Mouse (Mus musculus) thymus, postnatal 14 days (tissue): ENCODE measurements around the gene Peg10.

Experiments
- DNase-seq: peaks from one replicate; pipeline ENCODE4 v3.0.0; 2021

Peg10 gene

DNA sequence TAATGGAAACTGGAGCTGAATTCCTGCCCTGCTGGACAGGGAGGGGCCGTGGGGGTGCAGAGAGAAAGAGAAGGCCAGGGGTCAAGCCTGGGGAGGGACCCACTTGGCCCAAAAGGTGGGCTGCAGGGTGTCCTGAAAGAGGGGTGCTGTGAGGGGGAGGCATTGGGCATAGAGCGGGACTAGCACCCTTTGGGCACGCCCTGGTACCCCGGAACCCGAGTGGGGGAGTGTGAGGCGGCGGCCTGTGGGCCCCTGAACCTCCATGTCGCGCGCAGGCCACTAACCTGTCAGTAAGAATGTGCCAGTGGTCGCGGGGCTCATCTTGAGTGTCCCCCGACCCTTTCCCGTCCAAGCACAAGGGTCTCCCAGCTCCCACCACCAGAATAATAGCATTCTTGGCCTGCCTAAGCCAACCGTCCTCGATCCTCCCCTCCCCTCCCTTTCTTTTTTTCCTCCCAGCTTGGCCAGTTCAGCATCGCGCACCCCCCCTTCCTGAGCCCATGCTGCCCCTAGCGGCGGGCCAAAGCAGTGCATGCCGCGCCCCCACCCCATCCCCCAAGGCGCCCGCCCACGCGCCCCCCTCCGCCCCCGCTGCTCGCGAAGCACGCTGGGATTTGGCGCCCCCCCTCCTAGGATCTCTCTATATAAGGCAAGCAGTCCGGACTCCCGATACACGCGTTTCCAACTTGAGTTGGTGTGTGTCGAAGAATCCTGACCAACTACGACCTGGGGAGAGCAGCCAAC, at the start of gene Peg10, which contains the start of gene Sgce:
TSS of gene Peg10 (plus strand) at position 611 of the 744 bp plus-strand sequence.
TSS of gene Sgce (minus strand) at position 512 of the 744 bp plus-strand sequence.
- DNase-seq, result peak; percentile 72

DNA sequence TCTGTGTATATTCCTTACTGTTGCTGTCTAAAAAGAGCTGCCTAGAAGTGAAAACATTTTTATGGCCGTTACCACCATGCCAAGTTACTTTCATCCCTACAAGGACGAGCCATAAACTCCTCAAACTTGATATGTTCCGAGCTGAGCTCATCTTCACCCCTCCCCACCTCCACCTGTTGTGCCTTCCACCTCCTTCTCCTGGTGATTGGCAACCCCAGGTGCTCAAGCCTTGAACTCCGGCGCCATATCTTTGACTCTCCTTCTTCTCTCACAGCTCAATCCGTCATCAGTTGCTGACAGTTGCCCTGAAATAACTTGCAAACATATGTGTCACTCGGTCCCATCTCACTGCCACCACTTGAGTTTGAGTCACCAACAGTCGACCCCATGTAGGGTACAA, 45.5 kb upstream of the Peg10 start:
- DNase-seq, result no peak

DNA sequence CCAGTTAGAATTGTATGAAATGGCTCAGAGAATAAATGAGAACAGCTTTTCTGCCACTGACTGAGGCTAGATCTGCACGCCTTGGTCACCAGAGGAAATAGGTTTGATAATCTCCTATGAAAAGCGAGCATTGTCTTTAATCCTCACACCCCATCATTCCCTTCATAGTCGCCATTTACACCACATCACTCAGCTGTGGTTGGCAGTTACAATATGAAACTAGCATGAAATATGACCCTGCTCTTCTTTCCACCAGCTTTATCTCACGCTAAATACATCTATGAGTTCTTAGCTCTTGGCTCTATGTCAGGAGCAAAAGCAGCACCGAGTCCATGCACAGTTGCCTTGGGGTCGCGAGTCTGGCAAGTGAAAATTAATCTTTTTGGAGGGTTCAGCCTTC, 43.2 kb upstream of the Peg10 start:
- DNase-seq, result no peak

DNA sequence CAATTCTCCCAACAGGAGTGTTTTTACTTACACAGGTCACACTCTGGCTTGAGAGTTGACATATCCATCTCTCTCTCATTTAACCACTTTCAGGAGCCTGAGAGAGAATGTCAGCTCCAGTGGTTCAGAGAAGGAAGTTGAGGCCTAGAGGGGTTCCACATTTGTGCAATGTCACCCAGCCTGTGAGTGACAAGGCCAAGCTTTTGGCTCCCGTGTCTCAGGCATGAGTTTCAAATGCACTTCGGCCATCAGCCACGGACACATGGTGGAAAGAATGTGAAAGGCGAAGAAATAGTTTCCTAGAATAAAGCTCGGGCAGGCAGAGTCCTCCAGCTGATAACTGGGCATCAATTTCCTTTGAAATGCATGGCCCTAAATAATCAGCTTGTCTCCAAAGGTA, 40.7 kb upstream of the Peg10 start:
- no peak for DNase-seq

DNA sequence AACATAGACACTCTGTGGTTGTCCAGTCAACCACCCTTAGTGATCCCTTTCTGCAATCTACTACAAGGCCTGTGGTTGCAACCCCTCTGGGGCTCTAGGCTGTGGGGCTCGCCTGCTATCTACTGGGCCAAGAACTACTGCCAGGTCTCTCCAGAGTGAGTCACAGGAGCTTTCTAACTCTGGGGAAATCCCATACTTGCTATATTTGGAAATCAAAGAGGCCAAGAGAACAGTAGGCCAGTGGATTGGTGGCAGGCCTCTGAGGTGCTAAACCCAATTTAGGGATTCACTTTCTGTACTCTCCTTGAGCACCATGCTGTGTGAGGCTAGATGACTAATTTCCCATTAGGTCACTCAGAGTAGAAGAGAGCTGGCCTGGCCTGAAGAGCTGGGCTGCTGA, 38.1 kb upstream of the Peg10 start:
- no peak for DNase-seq

DNA sequence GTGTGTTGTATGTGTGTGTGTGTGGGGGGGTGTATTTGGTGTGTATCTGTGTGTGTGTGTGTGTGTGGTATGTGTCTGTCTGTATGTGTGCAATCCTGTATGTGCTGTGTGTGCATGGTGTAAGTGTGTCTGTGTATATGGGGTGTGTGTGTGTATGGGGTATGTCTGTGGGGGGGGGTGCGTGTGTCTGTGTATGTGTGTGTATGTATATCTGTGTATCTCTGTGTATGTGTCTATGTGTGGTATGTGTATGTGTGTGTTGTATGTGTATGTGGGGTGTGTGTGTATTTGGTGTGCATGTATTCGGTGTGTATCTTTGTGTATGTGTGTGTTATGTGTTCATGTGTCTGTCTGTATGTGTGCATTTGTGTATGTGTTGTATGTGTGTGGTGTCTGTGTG, 30.9 kb upstream of the Peg10 start:
- DNase-seq, result no peak

DNA sequence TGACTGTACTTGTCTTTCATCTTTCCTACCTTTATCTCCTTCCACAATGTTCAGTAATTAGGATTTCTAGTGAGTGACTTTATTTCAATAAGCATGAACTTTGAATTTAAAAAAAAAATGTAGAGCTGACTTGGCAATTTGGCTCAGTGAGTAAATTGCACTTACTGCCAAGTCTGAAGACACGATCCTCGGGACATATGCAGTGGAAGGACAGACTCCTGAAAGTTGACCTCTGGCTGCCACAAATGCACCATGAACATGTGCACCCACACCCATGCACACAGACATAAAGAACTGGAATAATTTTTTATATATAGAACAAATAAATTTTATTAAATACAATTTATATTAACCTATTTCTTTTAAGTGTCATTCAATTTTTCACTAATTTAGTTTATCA, 29.8 kb upstream of the Peg10 start:
- DNase-seq, result no peak

DNA sequence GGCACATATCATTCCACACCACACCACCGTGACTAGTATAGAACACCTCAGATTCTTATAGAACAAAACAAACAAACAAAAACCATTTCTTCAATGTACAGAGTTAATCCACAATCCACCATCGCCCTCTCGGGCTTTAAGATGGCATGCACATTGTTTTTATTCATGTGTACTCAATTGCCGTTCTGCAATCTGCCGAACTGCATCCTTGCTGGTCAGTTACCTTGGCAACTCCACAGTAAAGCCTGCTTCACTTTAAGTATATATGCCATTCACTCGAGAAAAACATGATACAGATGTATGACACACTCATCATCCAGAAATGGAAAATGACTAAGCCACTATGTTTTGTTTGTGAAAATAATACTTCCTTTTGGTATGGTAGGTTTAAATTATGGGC, 25.0 kb upstream of the Peg10 start:
- no peak for DNase-seq

DNA sequence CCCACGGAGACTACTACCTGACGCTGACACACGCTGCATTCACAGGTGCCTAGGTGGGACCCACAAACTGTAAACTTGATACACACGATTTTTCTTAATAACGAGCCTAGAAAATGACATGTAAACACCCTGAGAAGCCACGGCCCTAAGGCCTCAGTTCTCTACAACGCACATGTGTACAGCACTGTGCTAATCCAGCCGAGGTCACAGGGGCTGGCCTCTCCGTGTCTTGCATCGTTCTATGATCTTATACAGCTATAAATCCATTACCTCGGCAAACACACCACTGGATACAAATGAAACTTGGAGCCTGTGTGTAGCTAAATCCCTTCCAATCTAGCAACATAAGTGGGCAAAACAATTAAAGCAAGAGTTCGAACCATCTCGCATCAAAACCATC, 24.4 kb upstream of the Peg10 start:
- DNase-seq, result no peak

DNA sequence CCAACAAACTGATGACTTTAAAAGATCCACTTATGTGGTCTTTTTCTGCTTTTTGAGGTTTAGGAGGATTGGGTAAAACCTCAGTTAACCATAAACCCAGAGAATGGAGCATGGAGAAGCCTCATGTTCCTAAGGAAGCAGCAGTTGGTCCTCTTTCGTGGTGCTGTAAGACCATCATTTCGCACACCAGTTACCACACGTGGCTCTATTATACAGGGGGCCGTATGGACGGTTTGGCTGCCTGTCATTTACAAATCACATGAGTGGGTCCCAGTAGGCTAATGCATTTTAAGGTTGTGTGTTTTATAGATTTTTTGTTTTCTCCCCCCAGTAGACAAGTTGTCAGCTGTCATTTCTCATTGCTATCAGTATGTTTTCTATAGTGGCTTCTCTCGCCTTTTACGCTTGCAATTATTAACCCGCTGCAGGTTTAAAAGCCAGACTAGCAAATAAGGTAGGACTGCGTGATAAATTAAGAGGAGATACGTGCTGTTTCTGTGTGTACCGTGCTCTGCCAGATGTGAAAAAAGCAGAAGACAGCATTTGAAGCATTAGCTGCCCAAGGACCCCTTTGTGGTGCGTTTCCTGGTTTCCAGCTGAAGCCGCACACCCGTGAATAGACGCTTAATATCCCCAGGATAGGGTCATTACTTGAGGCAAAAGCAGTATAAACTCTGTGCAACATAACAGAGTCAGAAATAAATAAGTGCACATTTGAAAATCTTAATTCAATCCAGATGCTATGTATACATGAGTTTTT, 22.9 kb upstream of the Peg10 start:
- DNase-seq, result no peak

DNA sequence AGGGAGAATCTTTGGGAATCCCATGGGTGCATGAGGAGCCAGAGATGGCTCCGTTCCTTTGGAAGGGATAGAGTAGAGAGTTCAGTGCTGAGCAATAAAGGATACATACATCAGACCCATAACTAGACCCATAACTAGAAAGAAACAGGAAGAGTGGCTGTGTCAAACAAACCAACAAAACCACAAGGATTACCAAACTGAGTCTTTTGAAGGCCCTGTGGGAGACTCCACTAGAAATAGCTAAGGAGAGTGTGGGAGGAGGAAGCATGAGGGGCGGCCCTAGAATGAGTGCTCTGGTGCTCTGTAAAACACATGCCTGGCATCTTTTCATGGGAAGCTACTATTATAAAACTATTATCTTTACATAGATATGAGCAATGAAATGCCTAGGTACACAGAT, 18.8 kb upstream of the Peg10 start:
- no peak for DNase-seq

DNA sequence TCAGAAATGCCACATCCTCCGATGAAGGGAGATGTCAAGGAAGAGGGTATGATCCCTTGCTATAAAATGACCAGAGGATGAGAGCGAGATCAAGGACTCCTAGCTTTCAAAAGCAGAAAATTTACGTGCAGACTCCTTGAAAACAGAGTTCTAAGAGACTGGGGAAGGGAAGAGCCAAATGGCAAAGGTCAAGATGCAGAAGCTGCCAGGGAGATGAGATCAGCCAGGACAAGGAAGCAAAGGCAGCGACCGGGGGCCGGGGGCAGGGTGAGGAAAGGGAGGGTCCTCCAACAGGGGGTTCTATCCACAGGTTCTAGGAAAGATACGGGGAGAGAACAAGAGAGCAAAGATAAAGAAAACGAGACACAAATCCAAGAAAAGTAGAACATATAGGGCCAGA, 15.4 kb upstream of the Peg10 start:
- no peak for DNase-seq

DNA sequence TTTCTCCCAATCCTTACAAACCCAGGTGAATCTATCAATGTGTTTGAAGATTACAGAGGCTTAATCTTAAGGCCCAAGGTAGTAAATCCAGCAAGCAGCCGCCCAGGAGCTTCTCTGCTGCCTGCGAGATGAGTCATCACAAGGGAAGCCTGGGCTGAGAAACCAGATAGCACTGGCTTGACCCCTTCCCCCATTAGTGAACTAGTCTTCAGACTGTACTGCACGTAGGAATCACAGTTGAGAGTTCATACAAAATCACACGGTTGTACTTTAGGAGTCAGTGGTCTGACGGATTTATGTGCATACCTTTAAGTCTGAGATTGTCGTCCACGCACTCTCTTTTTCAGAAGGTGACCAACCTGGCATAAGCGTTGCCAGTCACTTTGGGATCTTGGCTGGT, 13.9 kb upstream of the Peg10 start:
- no peak for DNase-seq

DNA sequence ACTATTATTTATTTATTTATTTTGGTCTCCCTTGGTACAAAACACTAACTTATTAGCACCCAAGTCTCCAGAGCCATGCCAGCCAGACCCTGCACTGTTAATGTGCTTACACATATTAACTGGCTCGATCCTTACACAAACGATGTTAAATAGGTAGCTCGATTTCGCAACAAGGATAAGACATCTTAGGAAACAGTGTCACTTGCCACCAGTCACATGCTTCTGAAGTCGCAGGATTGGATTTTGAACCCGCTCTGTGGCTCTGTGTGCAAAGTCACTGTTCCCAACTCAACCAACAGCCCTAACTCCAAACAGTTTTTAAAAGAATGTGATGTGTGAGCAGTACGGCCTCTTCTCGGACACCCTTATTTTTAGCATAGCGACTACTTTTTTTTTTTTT, 10.7 kb upstream of the Peg10 start:
- no peak for DNase-seq

DNA sequence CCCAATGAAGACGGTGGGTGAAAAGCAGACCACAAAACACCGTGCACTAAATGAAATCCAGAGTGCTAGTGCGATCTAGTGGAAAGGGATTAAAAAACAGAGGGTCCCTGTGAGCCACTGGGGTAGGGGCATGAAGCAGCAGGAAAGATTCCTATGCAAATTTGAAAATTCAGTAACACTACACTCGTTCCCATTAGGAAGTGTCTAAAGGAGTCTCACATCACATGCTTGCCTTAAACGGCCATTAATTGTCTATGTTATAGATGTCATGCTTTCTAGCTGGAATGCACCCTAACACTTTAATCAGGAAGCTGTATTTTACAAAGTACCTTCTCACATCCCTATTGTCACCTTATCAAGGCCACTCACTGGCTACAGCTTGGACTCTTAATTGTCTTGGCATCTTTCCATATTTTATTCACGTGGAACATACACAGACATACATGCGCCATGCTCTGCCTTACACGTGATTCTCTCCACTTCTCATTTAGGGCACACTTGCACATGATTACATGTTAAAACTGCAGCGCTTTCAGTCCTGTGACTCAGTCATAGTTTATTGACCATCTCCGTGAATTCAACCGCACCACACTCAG, 9.0 kb upstream of the Peg10 start:
- DNase-seq, result no peak

DNA sequence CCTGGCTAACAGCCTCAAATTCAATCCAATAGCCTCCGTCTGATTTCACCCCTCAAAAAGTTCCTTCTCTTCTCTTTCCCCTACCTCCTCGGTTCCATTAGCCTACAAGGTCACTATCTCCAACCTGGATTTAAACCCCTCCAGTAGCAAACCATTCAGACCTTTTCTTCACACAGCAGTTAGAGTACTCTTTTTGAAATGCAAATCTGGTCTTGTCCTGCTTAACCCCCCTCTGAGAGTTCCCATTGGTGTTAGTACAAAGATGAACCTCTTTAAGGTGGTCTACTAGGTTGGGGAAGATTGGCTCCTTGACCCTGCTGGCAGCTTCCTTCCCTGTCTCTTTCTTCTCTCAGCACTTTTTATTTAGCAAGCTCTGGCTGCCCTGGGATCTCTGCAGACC, 8.4 kb upstream of the Peg10 start:
- no peak for DNase-seq

DNA sequence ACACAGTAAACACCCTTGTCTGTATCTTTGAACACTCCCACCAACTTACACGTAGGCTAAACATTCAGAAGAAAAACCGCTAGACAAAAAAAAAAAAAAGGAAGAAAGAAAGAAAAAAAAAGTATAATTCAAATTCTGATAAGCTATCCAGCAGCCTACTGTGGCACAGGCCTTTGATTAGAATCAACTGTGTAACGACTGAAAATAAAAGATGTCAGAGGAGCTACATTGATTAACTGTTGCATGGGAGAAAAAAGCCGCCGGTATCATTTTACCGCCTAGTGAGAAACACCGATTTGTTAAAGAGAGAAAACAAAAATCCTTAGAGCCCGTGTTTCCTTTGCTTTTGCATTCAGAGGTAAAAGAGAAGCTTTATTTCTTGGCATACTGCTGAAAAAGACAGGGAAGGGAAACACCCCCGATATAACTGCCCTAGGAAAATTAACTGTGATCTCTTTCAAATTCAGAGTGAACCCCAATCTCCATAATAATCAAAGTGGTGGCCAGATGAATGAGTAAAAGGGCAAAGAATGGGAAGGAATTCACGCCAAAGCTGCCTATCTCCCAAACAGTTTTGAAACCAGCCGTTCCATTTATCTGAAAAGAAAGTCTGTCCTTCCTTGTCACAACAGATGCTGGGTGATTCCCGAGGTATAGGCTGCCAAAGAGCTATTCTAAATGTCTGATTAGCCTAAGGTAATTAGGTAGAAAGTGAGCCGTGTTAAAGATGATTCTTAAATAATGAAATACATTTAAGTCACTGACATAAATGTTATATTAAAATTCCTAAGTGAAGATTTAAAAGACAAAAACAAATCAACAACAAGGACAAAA, 7.4 kb upstream of the Peg10 start:
- DNase-seq, result no peak

DNA sequence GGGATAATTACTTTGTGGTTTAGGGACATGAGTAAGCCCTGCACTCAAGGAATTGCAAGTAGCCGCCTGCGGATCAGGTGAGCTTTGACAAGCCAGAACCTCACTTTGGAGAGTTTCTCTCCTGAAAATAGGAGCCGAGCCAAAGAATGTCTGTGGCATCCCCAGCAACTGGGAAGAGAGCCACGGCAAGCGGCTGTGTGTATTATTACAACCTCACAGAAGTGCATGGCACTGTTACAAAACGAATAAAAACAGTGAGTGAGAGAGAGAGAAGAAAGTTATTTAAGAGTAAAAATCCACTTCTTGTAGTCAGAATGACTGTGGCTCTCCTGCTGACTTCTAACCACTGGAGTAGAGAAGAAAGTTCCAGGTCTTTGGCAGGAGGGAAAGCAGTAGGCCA, 6.6 kb upstream of the Peg10 start:
- no peak for DNase-seq

DNA sequence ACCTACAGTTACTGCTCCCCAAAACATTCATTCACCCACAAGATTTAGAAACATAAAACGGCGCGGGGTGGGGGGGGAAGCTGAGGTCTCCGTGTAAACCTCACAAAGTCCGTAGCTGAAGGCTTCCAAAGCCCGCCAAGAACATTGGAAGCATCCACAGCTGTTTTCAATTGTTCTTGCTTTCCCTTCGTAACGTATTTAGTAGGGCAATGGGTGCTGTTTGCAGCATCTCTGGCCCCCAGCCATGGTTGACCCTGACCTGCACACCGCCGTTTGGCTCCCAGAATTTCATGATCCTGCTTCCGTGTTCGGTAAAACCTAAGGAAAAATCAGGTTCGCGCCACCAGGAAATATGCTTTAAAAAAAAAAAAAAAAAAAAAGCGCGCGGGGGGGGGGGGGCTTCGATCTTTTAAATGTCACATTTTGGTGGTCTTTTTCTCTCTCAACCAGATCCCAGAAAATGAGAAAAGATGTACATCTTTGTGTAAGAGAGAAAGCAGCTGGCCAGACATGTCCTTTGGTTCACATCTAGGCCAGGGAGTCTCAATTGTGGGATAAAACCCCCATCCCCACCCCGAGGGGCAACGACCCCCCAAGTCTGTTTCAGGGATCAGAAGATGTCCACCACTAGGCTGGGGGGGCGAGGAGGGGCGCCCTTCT, 940 bp upstream of the Peg10 start:
- DNase-seq, result no peak

DNA sequence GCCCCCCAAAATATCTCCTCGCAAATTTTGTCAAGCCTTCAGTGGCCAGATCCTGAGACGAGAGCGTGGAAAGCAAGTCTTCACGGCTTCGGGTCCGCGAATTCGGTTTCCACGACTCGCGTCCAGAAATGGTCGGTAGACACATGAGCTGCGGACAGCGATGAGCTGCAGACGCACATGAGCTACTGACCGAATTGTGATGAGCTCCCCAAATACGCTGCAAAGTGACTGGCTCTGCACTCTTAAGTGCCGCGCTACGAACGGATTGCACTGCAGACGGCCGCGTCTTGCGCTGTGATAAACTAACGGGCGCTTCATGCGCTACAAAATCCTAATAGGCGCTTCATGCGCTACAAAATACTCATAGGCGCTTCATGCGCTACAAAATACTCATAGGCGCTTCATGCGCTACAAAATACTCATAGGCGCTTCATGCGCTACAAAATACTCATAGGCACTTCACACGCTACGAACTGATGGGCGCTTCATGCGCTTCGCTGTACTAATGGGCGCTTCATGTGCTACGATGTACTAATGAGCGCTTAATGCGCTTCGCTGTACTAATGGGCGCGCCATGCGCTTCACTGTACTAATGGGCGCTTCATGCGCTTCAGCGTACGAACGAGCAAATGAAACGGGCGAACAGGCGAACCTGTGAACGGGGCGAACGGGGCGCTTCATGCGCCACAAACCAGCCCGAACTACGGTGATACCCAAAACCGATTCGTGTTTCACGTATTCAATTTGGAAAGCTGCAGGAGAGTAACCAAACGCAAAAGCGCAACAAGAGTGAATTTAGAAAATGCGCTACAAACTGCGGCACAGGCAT, 785 bp downstream of the Peg10 start:
- no peak for DNase-seq

DNA sequence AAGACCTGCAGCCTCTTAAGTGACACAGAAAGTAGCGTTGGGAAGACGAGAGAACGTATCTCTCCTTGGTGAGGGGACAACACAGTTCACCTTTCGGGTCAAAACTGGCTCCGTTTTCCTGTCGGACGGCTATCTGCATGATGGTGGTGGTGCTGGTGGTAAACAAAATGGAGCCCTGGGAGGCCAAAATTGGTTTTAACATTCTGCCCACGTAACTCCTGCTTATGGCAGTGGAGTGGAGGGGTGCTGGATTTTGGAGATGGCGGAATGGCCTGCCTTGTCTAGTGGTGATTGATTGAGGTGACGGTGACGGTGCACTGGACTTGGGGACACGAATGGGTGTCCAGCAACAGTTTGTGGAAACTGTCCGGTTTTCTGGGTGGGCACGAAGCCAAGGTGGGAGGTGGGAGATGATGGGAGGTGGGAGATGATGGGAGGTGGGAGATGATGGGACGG, 1.4 kb downstream of the Peg10 start:
- no peak for DNase-seq

DNA sequence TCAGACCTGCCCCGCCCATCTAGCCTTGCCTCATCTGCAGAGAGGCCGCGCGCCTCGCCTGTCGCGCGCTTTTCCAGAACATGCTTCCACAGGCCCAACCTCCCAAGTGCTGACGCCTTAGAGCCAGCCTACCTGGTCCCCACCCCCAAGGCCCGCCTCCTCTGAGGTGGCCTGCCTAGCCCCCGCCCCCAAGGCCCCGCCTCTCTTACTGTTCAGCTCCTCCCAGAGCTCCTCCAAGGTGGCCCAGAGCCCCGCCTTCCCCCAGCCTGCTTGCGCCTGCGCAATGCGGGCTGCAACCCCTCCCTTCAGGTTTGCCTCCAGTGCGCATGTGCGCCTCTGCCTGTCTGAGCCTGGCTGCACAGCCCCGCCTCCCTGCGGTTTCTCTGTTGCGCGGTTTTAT, 2.0 kb downstream of the Peg10 start:
- peak; percentile 86 for DNase-seq
